Mouse (Mus musculus) liver, embryonic 14.5 days (tissue): ENCODE data around the gene Nabp2. TPM values are rescaled to one million over a fixed set of nuclear protein-coding genes. Genes with fewer than 3 reads are reported as not detected.

ENCODE experiments used
- ATAC-seq: fragments of 200-750 bp; cut with Nextera tagmentation; 2 replicates; pipeline ENCODE4 v1.8.0; 2017; ENCODE audit warnings: moderate number of reproducible peaks, mild to moderate bottlenecking, moderate library complexity; ENCODE audit not compliant: insufficient read depth
- DNase-seq, 3 experiments: peaks; one replicate each; pipeline ENCODE4 v3.0.0-alpha.2; 2012 to 2013; ENCODE audit warnings: low read depth in 3 of 3, low spot score in 3 of 3
- H3K27ac ChIP-seq: fragments of 300-500 bp; sonication (generic); 2 replicates; pipeline ENCODE4 v1.5.1; 2014; ENCODE audit warnings: moderate library complexity, mild to moderate bottlenecking, control low read depth, inconsistent platforms
- H3K27me3 ChIP-seq: fragments of 300-500 bp; sonication (generic); 2 replicates; pipeline ENCODE4 v1.6.1; 2014; ENCODE audit warnings: mild to moderate bottlenecking, low read length, moderate library complexity; ENCODE audit not compliant: control insufficient read depth, insufficient read depth
- H3K36me3 ChIP-seq: fragments of 300-500 bp; sonication (generic); replicated peaks from 2 replicates; pipeline ENCODE4 v1.6.1; 2014; ENCODE audit warnings: low read depth; ENCODE audit not compliant: control insufficient read depth, insufficient read depth
- H3K4me1 ChIP-seq, 2 experiments: fragments of 200-500 bp in 1 of 2; fragments of 300-500 bp in 1 of 2; sonication (generic) in 1 of 2; replicated peaks; 2 replicates each; pipeline ENCODE4 v1.6.1; 2012 to 2014; ENCODE audit warnings: antibody characterized with exemption in 1 of 2, inconsistent platforms in 1 of 2, low read length in 1 of 2; ENCODE audit not compliant: control insufficient read depth in 2 of 2, insufficient read depth in 2 of 2
- H3K4me2 ChIP-seq: fragments of 300-500 bp; sonication (generic); 2 replicates; pipeline ENCODE4 v1.6.1; 2014; ENCODE audit warnings: low read depth, mild to moderate bottlenecking, control low read depth, moderate library complexity
- H3K4me3 ChIP-seq, 2 experiments: fragments of 200-500 bp in 1 of 2; fragments of 300-500 bp in 1 of 2; sonication (generic) in 1 of 2; 2 replicates each; pipeline ENCODE4 v1.5.1; 2012 to 2014; ENCODE audit warnings: low read depth in 2 of 2, low read length in 2 of 2, mild to moderate bottlenecking in 2 of 2, control low read depth in 1 of 2, inconsistent platforms in 1 of 2, moderate library complexity in 1 of 2; ENCODE audit not compliant: insufficient read depth in 1 of 2
- H3K9ac ChIP-seq: fragments of 300-500 bp; sonication (generic); replicated peaks from 2 replicates; pipeline ENCODE4 v1.6.1; 2014; ENCODE audit warnings: mild to moderate bottlenecking, control low read depth, moderate library complexity
- H3K9me3 ChIP-seq: fragments of 300-500 bp; sonication (generic); 2 replicates; pipeline ENCODE4 v1.6.1; 2016; ENCODE audit warnings: low read length, mixed read lengths; ENCODE audit not compliant: control insufficient read depth
- CTCF ChIP-seq: IDR thresholded peaks from 2 replicates; pipeline ENCODE4 v1.5.1; 2016; ENCODE audit warnings: antibody characterized with exemption, low read depth, control low read depth
- EP300 ChIP-seq: IDR thresholded peaks from 2 replicates; pipeline ENCODE4 v1.6.1; 2016; ENCODE audit warnings: antibody characterized with exemption, low read depth
- WGBS: fragments of 180-500 bp; shearing (Covaris S2); extraction: QIAGEN DNeasy Blood & Tissue Kit; methylation state at CpG from one replicate; pipeline ENCODE4 v1.1.7; 2014; ENCODE audit not compliant: insufficient replicate concordance; 5-methylcytosine and 5-hydroxymethylcytosine counted together
- polyA plus RNA-seq, 2 experiments: library from polyadenylated mRNA; depleted of rRNA in 1 of 2; stranded (reverse) in 1 of 2; unstranded in 1 of 2; fragments of >200 nt; fragmentation: Nextera tagmentation in 1 of 2; extraction: Ambion mirVana in 1 of 2; gene quantifications; 2 replicates each; pipeline versions ENCODE4 v1.2.1 to v1.2.3; 2012 to 2014

Gene Nabp2
- polyA plus RNA-seq, 2 experiments, result 24.2 to 45.4 TPM

DNA sequence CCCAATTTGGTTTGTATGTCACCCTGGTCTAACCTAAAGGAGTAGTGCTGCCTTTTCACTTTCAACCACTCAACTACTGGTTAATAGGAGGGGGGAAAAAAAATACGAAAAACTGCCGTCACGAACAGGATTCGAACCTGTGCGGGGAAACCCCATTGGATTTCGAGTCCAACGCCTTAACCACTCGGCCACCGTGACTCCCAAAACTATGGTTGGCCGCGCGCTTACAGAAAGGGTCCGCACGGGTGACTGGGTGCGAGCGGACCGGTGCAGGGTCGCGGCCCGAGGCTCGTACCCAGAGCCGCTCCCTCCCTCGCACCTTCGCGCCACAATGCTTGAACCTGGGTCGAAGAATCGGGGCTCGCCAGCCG, 47.0 kb upstream of the Nabp2 start:
- Histone ChIP-seq H3K4me1 (peaks cover 5 to 19% of the 10 kb centered on the region in 2 experiments), H3K27ac (peak overlapping the region; percentile 78), H3K27me3 (no peaks in the 10 kb centered on the region), H3K9ac (peak overlapping the region; percentile 94), H3K9me3 (no peaks in the 10 kb centered on the region), H3K4me3 (peak overlapping the region; percentile 75 to 89), H3K36me3 (peaks cover 17% of the 10 kb centered on the region), H3K4me2 (peak overlapping the region; percentile 88)
- under 1% methylated on average over 29 of the region's 29 CpGs for WGBS
- peak; percentile 74 to 76 (median 74) for DNase-seq
- ATAC-seq, result peak; percentile 61
- TF ChIP-seq EP300 (no peak; the same call in 1 of the 2 replicates), CTCF (no peak)

DNA sequence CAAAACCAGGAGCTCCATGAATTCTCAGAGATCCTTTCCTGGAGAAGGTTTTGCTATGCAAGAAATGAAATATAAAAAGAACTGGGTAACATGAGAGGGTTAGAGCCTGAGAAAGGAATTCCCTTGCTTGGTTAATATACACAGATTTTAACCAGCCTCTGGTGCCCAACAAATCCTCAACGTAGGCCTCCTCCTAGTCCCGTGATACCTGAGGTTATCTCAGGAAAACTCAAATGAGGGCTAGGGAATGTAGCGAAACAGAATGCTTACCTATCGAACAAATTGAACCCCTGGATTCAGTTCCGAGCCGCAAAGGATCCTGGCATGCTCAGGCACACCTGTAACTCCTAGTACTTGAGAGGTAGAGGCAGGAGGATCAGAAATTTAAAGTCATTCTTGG, 46.4 kb upstream of the Nabp2 start:
- DNase-seq (no peak), ATAC-seq (no peak)
- H3K4me3 ChIP-seq, result no peak overlapping the region
- no peak for TF ChIP-seq CTCF
- TF ChIP-seq EP300, result no peak
- H3K4me2 ChIP-seq, result no peak overlapping the region
- no peaks in the 10 kb centered on the region for H3K9me3 ChIP-seq
- no peak overlapping the region for H3K9ac ChIP-seq
- H3K36me3 ChIP-seq, result peaks cover 11% of the 10 kb centered on the region
- WGBS, result 83% methylated on average over 6 of the region's 6 CpGs
- H3K27me3 ChIP-seq, result no peaks in the 10 kb centered on the region
- no peak overlapping the region for H3K27ac ChIP-seq
- peaks cover 5 to 19% of the 10 kb centered on the region in 2 experiments for H3K4me1 ChIP-seq

- H3K36me3 ChIP-seq, result no peaks in the 10 kb centered on the region
Observed at GRCm38 (mm10) chr10:128455280-128455679, 44.0 kb upstream of the Nabp2 start.

DNA sequence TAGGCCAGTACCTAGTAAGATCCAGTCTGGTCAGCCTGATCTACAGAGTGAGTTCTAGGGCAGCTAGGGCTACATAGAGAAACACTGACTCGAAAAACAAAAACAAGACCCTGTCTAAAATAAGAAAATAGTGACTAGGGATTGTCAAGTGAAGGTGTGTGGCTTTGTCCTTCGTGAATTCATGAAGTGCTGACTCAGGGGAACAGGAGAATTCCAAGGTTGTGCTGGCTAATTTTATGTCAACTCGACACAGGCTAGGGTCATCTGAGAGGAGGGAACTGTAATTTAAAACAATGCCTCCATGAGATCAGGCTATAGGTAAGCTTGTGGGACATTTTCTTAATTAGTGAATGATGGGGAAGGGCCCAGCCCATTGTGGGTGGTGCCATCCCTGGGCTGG, 43.2 kb upstream of the Nabp2 start:
- no peak for TF ChIP-seq EP300
- TF ChIP-seq CTCF, result no peak
- no peak overlapping the region for H3K27ac ChIP-seq
- H3K4me3 ChIP-seq, result no peak overlapping the region
- H3K36me3 ChIP-seq, result no peaks in the 10 kb centered on the region
- WGBS, result 69% methylated on average over 3 of the region's 3 CpGs
- H3K9ac ChIP-seq, result no peak overlapping the region
- DNase-seq, result no peak
- H3K4me2 ChIP-seq, result no peak overlapping the region
- H3K9me3 ChIP-seq, result no peaks in the 10 kb centered on the region
- ATAC-seq, result no peak
- H3K4me1 ChIP-seq, result peaks cover 0 to 10% of the 10 kb centered on the region in 2 experiments; a peak in 2 of 4 replicates
- no peaks in the 10 kb centered on the region for H3K27me3 ChIP-seq

More at GRCm38 (mm10) chr10:128455280-128455679, 44.0 kb upstream of the Nabp2 start:
- Histone ChIP-seq H3K9me3 (no peaks in the 10 kb centered on the region), H3K27me3 (no peaks in the 10 kb centered on the region), H3K4me3 (no peak overlapping the region), H3K9ac (no peak overlapping the region; the same call in 1 of the 2 replicates), H3K27ac (no peak overlapping the region), H3K4me1 (peaks cover 2 to 11% of the 10 kb centered on the region in 2 experiments), H3K4me2 (peak overlapping the region; percentile 22; the same call in 1 of the 2 replicates)
- 1% methylated on average over 6 of the region's 6 CpGs for WGBS
- DNase-seq (peak; percentile 59 to 70 (median 62)), ATAC-seq (no peak)
- peak; percentile 79 for TF ChIP-seq CTCF
- TF ChIP-seq EP300, result no peak

- no peak overlapping the region for H3K4me3 ChIP-seq
- H3K9ac ChIP-seq, result no peak overlapping the region
- no peaks in the 10 kb centered on the region for H3K9me3 ChIP-seq
- DNase-seq (no peak), ATAC-seq (no peak)
- H3K27ac ChIP-seq, result no peak overlapping the region
- H3K27me3 ChIP-seq, result no peaks in the 10 kb centered on the region
- TF ChIP-seq CTCF (no peak), EP300 (no peak)
- H3K4me2 ChIP-seq, result no peak overlapping the region
- H3K4me1 ChIP-seq, result peaks cover 0 to 5% of the 10 kb centered on the region in 2 experiments; a peak in 1 of 4 replicates
- no peaks in the 10 kb centered on the region for H3K36me3 ChIP-seq
- WGBS, result 64% methylated on average over 6 of the region's 6 CpGs
Observed at GRCm38 (mm10) chr10:128451014-128451413, 39.7 kb upstream of the Nabp2 start.
